Mouse (Mus musculus) bone marrow macrophage, adult 2 months (primary cell): ENCODE data around the gene Kcnma1. TPM values are rescaled to one million over a fixed set of nuclear protein-coding genes. Genes with fewer than 3 reads are reported as not detected.

Experiments
- H3K27ac ChIP-seq: 2 replicates; pipeline ENCODE4 v1.5.1; 2012; ENCODE audit warnings: low read depth, low read length; ENCODE audit not compliant: insufficient read depth
- H3K4me1 ChIP-seq: 2 replicates; pipeline ENCODE4 v1.6.1; 2012; ENCODE audit warnings: low read length; ENCODE audit not compliant: control insufficient read depth, insufficient read depth
- H3K4me3 ChIP-seq: 2 replicates; pipeline ENCODE4 v1.5.1; 2012; ENCODE audit warnings: mild to moderate bottlenecking, low read length, moderate library complexity; ENCODE audit not compliant: insufficient read depth
- CTCF ChIP-seq: IDR thresholded peaks from 2 replicates; pipeline ENCODE4 v1.5.1; 2012; ENCODE audit warnings: low read depth, mild to moderate bottlenecking, low read length, moderate library complexity
- POLR2A ChIP-seq: IDR thresholded peaks from 2 replicates; pipeline ENCODE4 v1.6.1; 2012; ENCODE audit warnings: mild to moderate bottlenecking, low read depth, low read length, borderline replicate concordance
- polyA plus RNA-seq: library from polyadenylated mRNA; stranded (reverse); fragments of >200 nt; gene quantifications from 2 replicates; pipeline ENCODE4 v1.2.4, GENCODE M21; 2012; ENCODE audit not compliant: missing spikeins, insufficient read depth, insufficient read length

Kcnma1 gene
- polyA plus RNA-seq, 1 experiment, result not detected

- TF ChIP-seq POLR2A (no peak), CTCF (no peak)
- Histone ChIP-seq H3K4me1 (no peaks in the 10 kb centered on the region), H3K27ac (no peak overlapping the region), H3K4me3 (no peak overlapping the region)
These were observed 613.4 kb downstream of the Kcnma1 start for GRCm38 (mm10) chr14:23400777-23401469.

- Histone ChIP-seq H3K4me3 (no peak overlapping the region), H3K4me1 (no peaks in the 10 kb centered on the region), H3K27ac (no peak overlapping the region)
- TF ChIP-seq POLR2A (no peak), CTCF (no peak)
These were observed 616.6 kb downstream of the Kcnma1 start for GRCm38 (mm10) chr14:23397642-23398041.

DNA sequence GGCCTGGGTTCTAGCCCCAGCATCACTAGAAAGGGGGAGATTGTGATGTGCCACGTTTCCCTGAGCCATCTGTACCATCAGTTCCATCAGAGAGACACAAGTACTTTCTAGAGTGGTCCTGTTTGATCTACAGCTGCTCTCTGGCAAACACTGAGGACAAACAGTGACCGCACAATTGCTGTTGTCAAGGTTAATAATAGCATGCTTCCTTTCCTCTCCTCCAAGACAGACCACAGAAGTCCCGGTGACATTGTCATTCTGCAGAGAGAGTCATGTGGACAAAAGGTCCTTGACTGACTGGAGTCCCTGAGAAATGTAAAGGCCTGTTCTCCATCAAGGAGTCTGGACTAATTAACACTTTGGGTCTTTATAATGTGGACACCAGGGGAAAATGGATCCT, 622.7 kb downstream of the Kcnma1 start:
- H3K27ac ChIP-seq, result no peak overlapping the region
- no peak for TF ChIP-seq POLR2A
- TF ChIP-seq CTCF, result no peak
- no peak overlapping the region for H3K4me3 ChIP-seq
- H3K4me1 ChIP-seq, result no peaks in the 10 kb centered on the region

- H3K4me3 ChIP-seq, result no peak overlapping the region
- no peaks in the 10 kb centered on the region for H3K4me1 ChIP-seq
- TF ChIP-seq CTCF (no peak), POLR2A (no peak)
- no peak overlapping the region for H3K27ac ChIP-seq
These were observed 623.5 kb downstream of the Kcnma1 start for GRCm38 (mm10) chr14:23390768-23391167.

DNA sequence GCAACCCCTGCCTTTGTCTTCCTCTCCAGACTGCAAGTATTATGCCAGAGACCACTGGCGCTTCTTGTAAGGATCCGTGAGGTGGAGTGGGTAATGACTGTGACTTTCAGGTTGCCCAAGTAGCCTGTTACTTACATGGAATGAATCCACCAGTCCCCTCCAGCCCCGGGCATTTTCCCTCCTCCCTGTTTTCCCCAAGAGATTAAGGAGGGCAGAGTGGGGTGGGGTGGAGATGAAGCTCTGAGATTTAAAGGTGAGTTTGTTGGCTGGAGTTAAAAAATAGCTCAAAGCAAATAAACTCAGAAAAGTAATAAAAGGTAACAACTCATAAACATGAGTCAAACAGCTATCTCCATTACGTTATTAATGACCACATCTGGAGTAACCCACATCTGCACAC, 624.1 kb downstream of the Kcnma1 start:
- H3K4me1 ChIP-seq, result no peaks in the 10 kb centered on the region
- H3K4me3 ChIP-seq, result no peak overlapping the region
- TF ChIP-seq CTCF (no peak), POLR2A (no peak)
- no peak overlapping the region for H3K27ac ChIP-seq

DNA sequence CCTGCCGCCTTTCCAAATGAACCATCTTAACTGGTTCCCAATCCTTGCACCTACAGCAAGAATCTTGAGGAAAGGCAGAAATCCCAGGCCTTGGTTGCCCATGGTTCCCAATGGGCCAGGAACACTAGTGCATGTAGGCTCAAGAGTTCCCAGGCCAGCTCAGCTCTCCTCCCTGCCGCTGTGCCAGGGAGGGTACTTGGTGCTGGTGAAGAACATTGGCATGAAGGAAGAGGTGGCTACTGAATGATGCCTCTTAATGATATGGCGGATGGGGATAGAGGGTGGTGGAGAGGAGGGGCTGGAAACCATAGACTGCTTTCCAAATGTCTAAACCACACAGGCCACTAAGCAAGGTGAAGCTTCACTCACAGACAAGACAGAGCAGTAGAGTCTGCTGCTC, 627.5 kb downstream of the Kcnma1 start:
- H3K4me3 ChIP-seq, result no peak overlapping the region
- H3K27ac ChIP-seq, result no peak overlapping the region
- no peaks in the 10 kb centered on the region for H3K4me1 ChIP-seq
- TF ChIP-seq POLR2A (no peak), CTCF (no peak)

GRCm38 (mm10) chr14:23385776-23386608, 628.3 kb downstream of the Kcnma1 start:
- H3K4me3 ChIP-seq, result no peak overlapping the region
- TF ChIP-seq POLR2A (no peak), CTCF (no peak)
- H3K4me1 ChIP-seq, result no peaks in the 10 kb centered on the region
- no peak overlapping the region for H3K27ac ChIP-seq

- no peak for TF ChIP-seq POLR2A
- TF ChIP-seq CTCF, result no peak
- no peak overlapping the region for H3K4me3 ChIP-seq
- no peaks in the 10 kb centered on the region for H3K4me1 ChIP-seq
- no peak overlapping the region for H3K27ac ChIP-seq
These were observed 635.8 kb downstream of the Kcnma1 start for GRCm38 (mm10) chr14:23378351-23379087.

DNA sequence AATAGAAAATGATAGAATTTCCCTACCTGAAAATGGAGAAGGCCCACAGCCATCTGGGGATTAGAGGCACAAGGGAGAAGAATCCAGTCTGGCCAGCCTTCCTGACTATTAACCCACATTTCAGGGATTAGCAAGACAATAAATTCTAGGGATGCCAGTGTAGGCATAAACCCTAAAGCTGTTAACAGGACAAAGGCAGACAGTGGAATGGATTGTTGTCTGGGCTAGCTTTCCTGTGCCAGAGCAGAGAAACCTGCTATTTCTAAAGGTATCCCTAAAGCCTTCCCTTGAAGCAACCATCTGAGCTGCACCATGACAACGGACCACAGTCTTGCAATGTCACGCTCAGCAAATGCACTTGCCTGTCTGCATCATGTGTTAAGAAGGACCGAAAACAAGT, 642.3 kb downstream of the Kcnma1 start:
- no peak overlapping the region for H3K4me3 ChIP-seq
- no peak overlapping the region for H3K27ac ChIP-seq
- H3K4me1 ChIP-seq, result no peaks in the 10 kb centered on the region
- TF ChIP-seq POLR2A (no peak), CTCF (no peak)
